Mouse (Mus musculus) brain, embryonic 18.5 days (tissue): ENCODE results near the gene Gm20388.
"Not testable (repeated sequence)": the region's sequence is repeated elsewhere in the genome, so short reads cannot be mapped to it uniquely, and the experiment has no call there.

Experiments
- DNase-seq: peaks from one replicate; pipeline ENCODE4 v3.0.0-alpha.2; 2012; ENCODE audit warnings: low read depth, low spot score

Gene Gm20388

GRCm38 (mm10) chr8:123185566-123186409, 3275.1 kb downstream of the Gm20388 start, which contains the start of gene Dpep1:
TSS of gene Dpep1 (plus strand) at chr8:123186242.
- DNase-seq: no peak

DNA sequence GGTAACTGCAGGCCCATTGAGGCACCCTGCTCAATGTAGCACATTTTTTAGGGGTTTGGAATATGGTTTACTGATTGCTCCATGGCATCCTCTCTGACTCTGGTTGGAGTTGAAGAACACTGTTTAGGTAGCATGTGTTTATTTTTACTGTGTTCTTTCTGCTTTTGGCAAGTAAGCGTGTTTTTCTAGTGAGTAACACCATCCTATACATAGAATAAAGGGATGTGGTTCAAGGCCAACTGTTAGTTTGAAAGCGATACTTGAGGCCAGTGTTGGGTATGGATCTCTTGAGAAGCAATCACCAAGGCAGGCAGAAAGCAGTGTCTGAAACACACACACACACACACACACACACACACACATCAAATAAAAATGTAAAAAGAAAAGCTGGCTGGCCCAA, 3277.4 kb downstream of the Gm20388 start:
- no peak for DNase-seq

DNA sequence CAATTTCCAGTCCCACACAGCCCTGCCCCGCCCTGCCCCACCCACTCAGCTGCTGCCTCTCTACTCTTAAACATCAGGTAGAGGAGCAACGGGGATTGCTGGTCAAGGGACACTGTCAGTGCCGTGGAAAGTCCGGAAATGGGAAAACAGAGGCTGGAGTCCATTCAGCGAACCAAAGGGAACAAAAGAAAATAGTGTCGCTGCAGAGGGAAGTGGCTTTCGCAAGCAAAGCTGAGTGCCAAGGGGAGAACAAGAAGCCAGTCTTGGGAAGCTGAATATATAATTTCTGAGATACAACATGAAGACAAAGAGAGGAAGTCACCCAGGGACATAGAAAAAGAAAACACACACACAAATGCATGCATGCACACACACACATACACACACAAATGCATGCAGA, 3278.2 kb downstream of the Gm20388 start:
- no peak for DNase-seq

GRCm38 (mm10) chr8:123190678-123191077, 3280.0 kb downstream of the Gm20388 start:
- peak; percentile 20 for DNase-seq

GRCm38 (mm10) chr8:123191908-123192307, 3281.3 kb downstream of the Gm20388 start:
- no peak for DNase-seq

GRCm38 (mm10) chr8:123193771-123194170, 3283.1 kb downstream of the Gm20388 start:
- no peak for DNase-seq

DNA sequence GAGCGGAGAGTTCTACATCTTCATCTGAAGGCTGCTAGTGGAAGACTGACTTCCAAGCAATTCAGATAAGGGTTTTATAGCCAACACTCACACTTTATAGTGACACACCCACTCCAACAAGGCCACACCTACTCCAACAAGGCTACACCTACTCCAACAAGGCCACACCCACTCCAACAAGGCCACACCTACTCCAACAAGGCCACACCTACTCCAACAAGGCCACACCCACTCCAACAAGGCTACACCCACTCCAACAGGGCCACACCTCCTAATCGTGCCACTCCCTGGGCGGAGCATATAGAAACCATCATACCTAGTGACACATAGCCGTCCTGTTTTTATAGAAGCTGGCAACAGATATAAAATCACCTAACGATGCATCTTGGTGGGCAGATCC, 3286.4 kb downstream of the Gm20388 start:
- DNase-seq: not testable (repeated sequence)

DNA sequence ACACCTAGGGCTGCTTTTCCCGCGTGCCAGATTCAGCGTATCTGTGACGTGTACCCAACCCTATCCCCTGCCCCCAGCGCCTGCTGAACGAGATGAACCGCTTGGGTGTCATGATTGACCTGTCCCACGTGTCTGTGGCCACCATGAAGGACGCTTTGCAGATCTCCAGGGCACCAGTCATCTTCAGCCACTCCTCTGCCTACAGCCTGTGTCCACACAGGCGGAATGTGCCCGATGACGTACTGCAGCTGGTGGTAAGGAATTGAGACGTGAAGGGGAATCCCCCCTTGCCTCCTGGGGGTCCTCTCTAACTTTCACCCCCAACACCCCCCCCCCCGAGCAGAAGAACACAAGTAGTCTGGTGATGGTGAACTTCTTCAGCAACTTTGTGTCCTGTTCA, 3289.2 kb downstream of the Gm20388 start:
- DNase-seq: no peak

DNA sequence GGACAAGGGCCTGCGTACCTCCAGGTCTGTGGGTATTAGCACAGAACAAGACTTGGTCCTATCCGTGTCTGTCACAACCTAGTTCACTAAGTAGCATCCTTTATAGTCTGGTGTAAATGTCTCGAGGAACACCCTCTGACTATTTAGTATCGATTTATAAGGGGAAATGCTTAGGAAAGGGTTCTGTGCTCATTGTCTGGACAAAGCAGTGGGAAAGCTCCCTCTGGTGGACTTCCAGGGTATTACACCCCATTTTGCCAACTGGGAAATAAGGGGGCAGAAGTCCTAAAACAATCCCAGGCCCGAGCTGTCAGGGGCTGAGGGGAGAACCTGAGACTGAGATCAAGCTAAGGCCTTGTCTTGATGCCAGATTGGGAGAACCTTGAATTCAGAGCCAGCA, 3291.6 kb downstream of the Gm20388 start:
- peak; percentile 43 for DNase-seq

- no peak for DNase-seq
Observed at GRCm38 (mm10) chr8:123203571-123203970, 3292.9 kb downstream of the Gm20388 start.

- no peak for DNase-seq
Observed at GRCm38 (mm10) chr8:123211876-123212275, 3301.2 kb downstream of the Gm20388 start.

- peak; percentile 78 for DNase-seq
Observed at GRCm38 (mm10) chr8:123212321-123213117, 3301.9 kb downstream of the Gm20388 start, which contains the start of the genes Chmp1a and Spata33. TSS of gene Chmp1a (minus strand) at chr8:123212763. TSS of gene Spata33 (plus strand) at chr8:123212832.

GRCm38 (mm10) chr8:123213118-123213772, 3302.6 kb downstream of the Gm20388 start:
- no peak for DNase-seq

GRCm38 (mm10) chr8:123215430-123215829, 3304.8 kb downstream of the Gm20388 start:
- no peak for DNase-seq

- DNase-seq: no peak
Observed at GRCm38 (mm10) chr8:123220917-123221316, 3310.3 kb downstream of the Gm20388 start.

DNA sequence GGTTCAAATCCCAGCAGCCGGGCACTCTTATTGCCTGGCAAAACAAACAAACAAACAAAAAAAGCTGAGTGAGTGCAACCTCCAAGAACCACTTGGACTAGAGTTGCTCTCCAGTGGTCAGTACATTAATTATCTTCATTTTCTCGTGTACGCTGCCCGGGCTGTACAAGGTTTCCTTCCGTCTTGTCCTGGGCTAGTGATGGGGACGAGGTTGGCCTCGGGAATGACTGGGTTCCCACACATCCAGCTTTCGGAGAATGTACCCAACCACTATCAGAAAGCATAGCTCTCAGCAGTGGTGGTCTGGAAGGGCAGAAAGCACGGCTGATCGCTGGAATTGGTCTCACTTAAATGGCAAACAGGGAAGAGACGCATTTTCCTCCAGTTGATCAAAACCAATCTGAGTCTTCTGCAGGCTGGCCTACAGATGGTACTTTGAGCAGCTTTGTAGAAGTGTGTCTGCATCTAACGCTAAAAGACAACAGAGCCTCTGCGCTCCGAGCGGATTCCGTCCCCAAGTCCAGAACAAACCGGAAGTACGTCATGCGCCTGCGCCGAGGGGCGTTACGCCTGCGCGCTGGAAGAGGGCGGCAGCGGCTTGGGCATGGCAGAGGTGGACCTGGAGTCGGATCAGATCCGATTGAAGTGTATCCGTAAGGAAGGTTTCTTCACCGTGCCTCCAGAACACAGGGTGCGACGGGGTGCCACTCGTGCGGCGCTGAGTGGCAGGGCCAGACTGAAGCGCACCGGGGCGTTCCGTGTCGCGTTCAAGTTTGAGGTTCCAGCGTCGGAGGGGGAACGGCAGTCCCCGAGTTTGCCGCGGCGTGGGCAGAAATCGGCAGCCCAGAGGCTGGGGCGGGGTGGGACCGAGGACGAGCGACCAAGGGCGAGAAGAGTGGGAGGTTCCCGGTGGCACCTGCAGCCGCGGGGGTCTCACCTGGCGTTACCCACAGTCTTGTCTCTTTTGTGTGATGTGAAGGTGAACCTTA, 3313.9 kb downstream of the Gm20388 start, which contains the start of gene Cdk10:
Cdk10 (plus strand) TSS at position 565 of the 989 bp plus-strand sequence.
- peak; percentile 75 for DNase-seq

- no peak for DNase-seq
Observed at GRCm38 (mm10) chr8:123228416-123228815, 3317.8 kb downstream of the Gm20388 start.

DNA sequence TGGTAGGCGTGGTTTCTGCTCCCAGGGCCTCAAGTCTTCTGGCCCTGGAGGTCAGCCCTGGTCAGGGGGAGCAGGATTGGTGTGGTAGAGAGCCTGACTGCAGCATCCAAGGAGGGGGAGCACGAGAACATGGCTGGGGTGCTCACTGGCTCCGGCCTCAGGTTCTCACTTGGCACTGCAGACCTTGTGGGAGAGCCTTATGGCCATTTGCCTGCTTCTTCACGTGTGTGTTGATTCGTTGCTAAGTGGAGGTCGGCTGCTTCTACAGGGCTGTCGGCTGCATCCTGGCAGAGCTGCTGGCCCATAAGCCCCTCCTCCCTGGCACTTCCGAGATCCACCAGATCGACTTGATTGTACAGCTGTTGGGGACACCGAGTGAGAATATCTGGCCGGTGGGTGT, 3319.7 kb downstream of the Gm20388 start:
- not testable (repeated sequence) for DNase-seq

- no peak for DNase-seq
Observed at GRCm38 (mm10) chr8:123231742-123232141, 3321.1 kb downstream of the Gm20388 start.

DNA sequence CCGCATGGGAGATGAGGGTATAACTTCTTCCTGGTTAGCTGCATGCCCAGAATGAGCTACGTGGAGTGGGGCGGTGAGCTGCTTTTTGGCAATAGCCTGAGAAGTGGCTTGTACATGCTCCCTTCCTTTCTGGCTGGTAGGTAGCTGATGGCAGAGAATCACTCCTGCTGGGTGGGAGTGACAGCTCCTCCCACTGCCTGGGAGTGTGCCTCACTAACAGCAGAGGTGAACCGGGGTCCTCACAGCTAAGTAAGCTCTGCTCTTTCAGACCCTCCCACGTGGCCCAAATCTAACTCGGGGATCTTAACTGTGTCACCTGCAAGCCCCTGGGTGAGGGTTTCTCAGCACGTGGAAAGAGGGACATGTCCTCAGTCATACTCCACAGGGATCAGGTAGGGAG, 3321.9 kb downstream of the Gm20388 start:
- DNase-seq: no peak

GRCm38 (mm10) chr8:123233300-123233699, 3322.7 kb downstream of the Gm20388 start:
- DNase-seq: no peak
